Mouse (Mus musculus) telencephalon, adult 2 months (tissue): Measurements from ENCODE around the gene Dqx1.

Source experiments
- DNase-seq: peaks from one replicate; pipeline ENCODE4 v3.0.0-alpha.2; 2011; ENCODE audit warnings: low read depth, low spot score

The Dqx1 gene

GRCm38 (mm10) chr6:83057790-83058189 is at the start of gene Dqx1:
Gene Dqx1 (plus strand): TSS chr6:83057844.
- peak; percentile 35 for DNase-seq

GRCm38 (mm10) chr6:83008659-83009058 is 49.0 kb upstream of the Dqx1 start:
- no peak for DNase-seq

- no peak for DNase-seq
These were observed 47.6 kb upstream of the Dqx1 start for GRCm38 (mm10) chr6:83010010-83010409.

- DNase-seq, result no peak
These were observed 46.4 kb upstream of the Dqx1 start for GRCm38 (mm10) chr6:83011255-83011654.

GRCm38 (mm10) chr6:83011756-83012155 is 45.9 kb upstream of the Dqx1 start:
- no peak for DNase-seq

GRCm38 (mm10) chr6:83013444-83013843 is 44.2 kb upstream of the Dqx1 start:
- DNase-seq, result no peak

GRCm38 (mm10) chr6:83014482-83015466 is 42.9 kb upstream of the Dqx1 start:
- DNase-seq, result no peak

GRCm38 (mm10) chr6:83015749-83016148 is 41.9 kb upstream of the Dqx1 start:
- DNase-seq, result no peak

GRCm38 (mm10) chr6:83017190-83017589 is 40.5 kb upstream of the Dqx1 start:
- DNase-seq, result no peak

GRCm38 (mm10) chr6:83019044-83019443 is 38.6 kb upstream of the Dqx1 start:
- DNase-seq, result no peak

GRCm38 (mm10) chr6:83020121-83020520 is 37.5 kb upstream of the Dqx1 start:
- no peak for DNase-seq

- no peak for DNase-seq
These were observed 36.6 kb upstream of the Dqx1 start for GRCm38 (mm10) chr6:83020836-83021593.

- DNase-seq, result no peak
These were observed 34.6 kb upstream of the Dqx1 start for GRCm38 (mm10) chr6:83023008-83023407.

GRCm38 (mm10) chr6:83023786-83024185 is 33.9 kb upstream of the Dqx1 start:
- no peak for DNase-seq

- DNase-seq, result no peak
These were observed 33.2 kb upstream of the Dqx1 start for GRCm38 (mm10) chr6:83024421-83024820.

- DNase-seq, result no peak
These were observed 32.4 kb upstream of the Dqx1 start for GRCm38 (mm10) chr6:83025221-83025620.

- no peak for DNase-seq
These were observed 30.4 kb upstream of the Dqx1 start for GRCm38 (mm10) chr6:83027293-83027692.

- DNase-seq, result no peak
These were observed 29.9 kb upstream of the Dqx1 start for GRCm38 (mm10) chr6:83027706-83028105.

GRCm38 (mm10) chr6:83029777-83030176 is 27.9 kb upstream of the Dqx1 start:
- no peak for DNase-seq

- no peak for DNase-seq
These were observed 26.5 kb upstream of the Dqx1 start for GRCm38 (mm10) chr6:83031111-83031510.

GRCm38 (mm10) chr6:83031921-83032590 is 25.6 kb upstream of the Dqx1 start:
- DNase-seq, result no peak

- DNase-seq, result no peak
These were observed 24.9 kb upstream of the Dqx1 start for GRCm38 (mm10) chr6:83032769-83033191.
